Mouse (Mus musculus) kidney, adult 2 months (tissue): ENCODE data around the gene Pitx1. TPM values are rescaled to one million over a fixed set of nuclear protein-coding genes. Genes with fewer than 3 reads are reported as not detected.
A peak's percentile ranks its signal among the peaks of the same experiment; 100 is the strongest.

Experiments
- DNase-seq: peaks from one replicate; pipeline ENCODE4 v3.0.0; 2021
- H3K27ac ChIP-seq: fragments of 200-500 bp; 2 replicates; pipeline ENCODE4 v1.5.1; 2012; ENCODE audit warnings: low read depth, low read length, control low read depth, inconsistent platforms; ENCODE audit not compliant: insufficient read depth
- H3K27me3 ChIP-seq: fragments of 200-500 bp; replicated peaks from 2 replicates; pipeline ENCODE4 v1.6.1; 2012; ENCODE audit warnings: mild to moderate bottlenecking, moderate library complexity, low read length, inconsistent platforms; ENCODE audit not compliant: control insufficient read depth, insufficient read depth
- H3K36me3 ChIP-seq: fragments of 200-500 bp; 2 replicates; pipeline ENCODE4 v1.6.1; 2012; ENCODE audit warnings: mild to moderate bottlenecking, moderate library complexity, low read length, inconsistent platforms; ENCODE audit not compliant: control insufficient read depth, insufficient read depth
- H3K4me1 ChIP-seq: fragments of 200-500 bp; 2 replicates; pipeline ENCODE4 v1.6.1; 2011; ENCODE audit warnings: low read length; ENCODE audit not compliant: control insufficient read depth, insufficient read depth
- H3K4me3 ChIP-seq: fragments of 200-500 bp; 2 replicates; pipeline ENCODE4 v1.5.1; 2011; ENCODE audit warnings: mild to moderate bottlenecking, low read depth, low read length, control low read depth; ENCODE audit not compliant: insufficient read depth
- CTCF ChIP-seq: fragments of 200-500 bp; conservative IDR thresholded peaks from 2 replicates; pipeline ENCODE4 v1.5.1; 2011; ENCODE audit warnings: low read depth, mild to moderate bottlenecking, control low read depth, low read length, moderate library complexity, mixed read lengths; ENCODE audit not compliant: insufficient read depth, insufficient read length
- POLR2A ChIP-seq: fragments of 200-500 bp; IDR thresholded peaks from one replicate; pipeline ENCODE4 v1.6.1; 2011; ENCODE audit warnings: low read depth, low read length, control low read depth
- WGBS: fragments of 180-500 bp; shearing (Covaris S2); methylation state at CpG from one replicate; pipeline ENCODE4 v1.1.7; 2018; 5-methylcytosine and 5-hydroxymethylcytosine counted together
- polyA plus RNA-seq: library from polyadenylated mRNA; depleted of rRNA; stranded (reverse); fragments of >200 nt; gene quantifications from 2 replicates; pipeline ENCODE4 v1.2.3, GENCODE M21; 2012

The Pitx1 gene
- polyA plus RNA-seq, 1 experiment, result 0.03 TPM

GRCm38 (mm10) chr13:55826008-55826671 is 9.9 kb downstream of the Pitx1 start:
- no peak overlapping the region for H3K27ac ChIP-seq
- H3K36me3 ChIP-seq, result no peaks in the 10 kb centered on the region
- H3K27me3 ChIP-seq, result peaks cover 26% of the 10 kb centered on the region
- DNase-seq, result peak; percentile 11
- no peak for TF ChIP-seq CTCF
- TF ChIP-seq POLR2A, result no peak
- H3K4me1 ChIP-seq, result no peaks in the 10 kb centered on the region
- H3K4me3 ChIP-seq, result no peak overlapping the region
- WGBS, result 5% methylated on average over 56 of the region's 56 CpGs

GRCm38 (mm10) chr13:55825245-55825681 is 10.7 kb downstream of the Pitx1 start:
- H3K27ac ChIP-seq, result no peak overlapping the region
- 4% methylated on average over 32 of the region's 32 CpGs for WGBS
- peak; percentile 17 for DNase-seq
- H3K27me3 ChIP-seq, result peaks cover 22% of the 10 kb centered on the region
- no peaks in the 10 kb centered on the region for H3K4me1 ChIP-seq
- no peak overlapping the region for H3K4me3 ChIP-seq
- no peaks in the 10 kb centered on the region for H3K36me3 ChIP-seq
- TF ChIP-seq POLR2A (no peak), CTCF (no peak)

DNA sequence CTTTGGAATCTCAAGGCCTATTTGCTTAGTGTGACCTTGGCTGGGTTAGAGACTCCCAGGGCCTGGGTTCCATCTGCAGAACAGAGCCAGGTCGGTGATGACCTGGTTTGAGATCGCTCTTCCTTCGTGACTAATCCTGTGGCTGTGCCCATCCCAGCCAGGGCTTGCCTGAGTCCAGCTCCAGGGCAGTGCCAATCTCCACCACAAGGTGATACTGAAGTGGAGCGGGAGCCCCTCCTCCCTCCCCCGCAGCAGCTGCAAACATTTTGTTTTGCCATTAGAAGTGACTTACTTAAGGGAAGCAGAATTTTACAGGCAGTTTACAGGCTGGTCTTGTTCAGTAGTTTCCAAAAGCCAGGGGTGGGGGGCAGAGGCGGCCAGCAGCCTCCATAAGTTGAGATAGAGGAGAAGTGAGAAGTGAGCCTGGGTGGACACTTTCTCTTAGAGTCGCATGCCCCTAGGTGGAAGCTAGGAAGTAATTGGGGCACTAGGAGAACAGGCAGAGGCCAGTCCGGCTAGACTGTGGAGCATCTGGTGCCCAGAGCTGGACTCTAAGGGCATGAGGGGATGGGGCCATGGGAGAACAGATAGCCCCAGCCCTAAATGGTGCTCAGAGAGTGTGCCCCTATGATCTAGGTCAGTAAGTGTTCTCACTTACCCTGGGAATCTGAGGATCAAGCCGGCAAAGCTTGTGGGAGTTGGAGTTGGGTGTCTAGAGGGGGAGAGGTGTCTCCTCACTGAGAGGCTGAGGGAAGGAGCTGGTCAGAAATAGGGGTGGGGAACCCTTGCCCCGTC is 11.6 kb downstream of the Pitx1 start:
- H3K27ac ChIP-seq, result no peak overlapping the region
- whole genome bisulfite sequencing, result 22% methylated on average over 10 of the region's 10 CpGs
- H3K4me3 ChIP-seq, result no peak overlapping the region
- H3K27me3 ChIP-seq, result peaks cover 22% of the 10 kb centered on the region
- no peaks in the 10 kb centered on the region for H3K4me1 ChIP-seq
- H3K36me3 ChIP-seq, result no peaks in the 10 kb centered on the region
- TF ChIP-seq POLR2A (no peak), CTCF (no peak)
- no peak for DNase-seq

DNA sequence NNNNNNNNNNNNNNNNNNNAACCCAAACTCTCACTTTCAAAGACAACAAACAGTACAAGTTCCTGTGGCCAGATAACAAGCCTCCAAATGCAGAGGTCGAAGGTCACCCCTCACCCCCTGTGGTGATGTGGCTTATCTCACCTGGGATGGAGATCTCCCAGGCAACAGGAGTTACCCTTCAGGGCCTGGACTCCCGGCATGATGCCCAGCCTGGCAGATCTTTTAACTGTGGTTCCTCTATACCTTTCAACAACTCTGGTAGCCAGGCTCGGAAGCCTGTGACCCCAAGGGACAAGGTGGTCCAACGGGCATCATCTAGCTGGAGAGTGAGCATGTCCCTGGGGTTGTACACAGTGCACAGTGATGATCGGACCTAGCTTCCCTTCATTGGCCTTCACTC is 13.5 kb downstream of the Pitx1 start:
- Histone ChIP-seq H3K4me1 (no peaks in the 10 kb centered on the region), H3K4me3 (no peak overlapping the region), H3K36me3 (no peaks in the 10 kb centered on the region), H3K27me3 (peaks cover 16% of the 10 kb centered on the region), H3K27ac (no peak overlapping the region)
- DNase-seq, result no peak
- no peak for TF ChIP-seq POLR2A
- TF ChIP-seq CTCF, result no peak
- WGBS, result 79% methylated on average over 5 of the region's 5 CpGs

GRCm38 (mm10) chr13:55814834-55815233 is 21.2 kb downstream of the Pitx1 start:
- TF ChIP-seq POLR2A, result no peak
- no peak for TF ChIP-seq CTCF
- Histone ChIP-seq H3K27me3 (no peaks in the 10 kb centered on the region), H3K4me3 (no peak overlapping the region), H3K36me3 (no peaks in the 10 kb centered on the region), H3K4me1 (no peaks in the 10 kb centered on the region), H3K27ac (no peak overlapping the region)
- 89% methylated on average over 6 of the region's 6 CpGs for WGBS
- no peak for DNase-seq

- Histone ChIP-seq H3K36me3 (no peaks in the 10 kb centered on the region), H3K27ac (no peak overlapping the region), H3K27me3 (no peaks in the 10 kb centered on the region), H3K4me3 (no peak overlapping the region), H3K4me1 (no peaks in the 10 kb centered on the region)
- TF ChIP-seq CTCF (no peak), POLR2A (no peak)
- DNase-seq, result no peak
- WGBS, result 64% methylated on average over 5 of the region's 5 CpGs
Measured at GRCm38 (mm10) chr13:55813490-55814016, 22.4 kb downstream of the Pitx1 start.

DNA sequence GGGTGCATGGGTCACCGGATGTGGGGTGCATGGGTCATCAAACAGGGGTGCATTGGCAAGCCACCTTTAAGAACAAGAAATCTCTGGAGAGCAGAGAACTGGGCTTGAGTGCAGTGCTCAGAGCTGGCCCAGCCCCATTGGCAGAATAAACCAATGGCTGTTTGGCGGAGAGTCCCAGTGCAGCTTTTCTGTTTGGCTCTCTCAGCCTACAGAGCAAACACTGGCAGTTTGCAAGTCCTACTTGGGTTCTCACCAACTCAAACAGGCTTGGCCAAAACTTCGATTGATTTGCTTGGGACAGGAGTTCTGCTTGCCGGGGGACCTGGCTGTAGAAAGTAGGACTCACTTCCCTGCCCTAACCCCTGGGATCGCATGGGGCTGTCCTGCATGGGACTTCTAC is 25.0 kb downstream of the Pitx1 start:
- TF ChIP-seq CTCF, result no peak
- no peak for TF ChIP-seq POLR2A
- no peak for DNase-seq
- no peak overlapping the region for H3K4me3 ChIP-seq
- no peak overlapping the region for H3K27ac ChIP-seq
- WGBS, result 84% methylated on average over 5 of the region's 5 CpGs
- H3K36me3 ChIP-seq, result no peaks in the 10 kb centered on the region
- no peaks in the 10 kb centered on the region for H3K27me3 ChIP-seq
- H3K4me1 ChIP-seq, result no peaks in the 10 kb centered on the region
